Mouse (Mus musculus) thymus, adult 2 months (tissue): ENCODE data around the gene Tmem201. TPM values are rescaled to one million over a fixed set of nuclear protein-coding genes. Genes with fewer than 3 reads are reported as not detected.

Experiments used
- DNase-seq: peaks from one replicate; pipeline ENCODE4 v3.0.0; 2021
- H3K27ac ChIP-seq: fragments of 200-500 bp; 2 replicates; pipeline ENCODE4 v1.5.1; 2012; ENCODE audit warnings: low read length, control low read depth; ENCODE audit not compliant: control insufficient read depth, insufficient read depth
- H3K27me3 ChIP-seq: fragments of 200-500 bp; 2 replicates; pipeline ENCODE4 v1.6.1; 2012; ENCODE audit warnings: mild to moderate bottlenecking, low read length, moderate library complexity, mixed read lengths; ENCODE audit not compliant: control insufficient read depth, insufficient read depth
- H3K36me3 ChIP-seq: fragments of 200-500 bp; 2 replicates; pipeline ENCODE4 v1.6.1; 2012; ENCODE audit warnings: mild to moderate bottlenecking, low read length, moderate library complexity; ENCODE audit not compliant: control insufficient read depth, insufficient read depth
- H3K4me1 ChIP-seq: fragments of 200-500 bp; replicated peaks from 2 replicates; pipeline ENCODE4 v1.6.1; 2012; ENCODE audit warnings: low read length; ENCODE audit not compliant: control insufficient read depth, insufficient read depth
- H3K4me3 ChIP-seq: fragments of 200-500 bp; 2 replicates; pipeline ENCODE4 v1.5.1; 2012; ENCODE audit warnings: mild to moderate bottlenecking, low read length, control low read depth, moderate library complexity; ENCODE audit not compliant: control insufficient read depth, insufficient read depth
- CTCF ChIP-seq: fragments of 200-500 bp; IDR thresholded peaks from 2 replicates; pipeline ENCODE4 v1.5.1; 2012; ENCODE audit warnings: mild to moderate bottlenecking, control low read depth, low read length, moderate library complexity, borderline replicate concordance; ENCODE audit not compliant: control insufficient read depth, poor library complexity, insufficient read depth; ENCODE audit errors: extremely low read depth
- POLR2A ChIP-seq: fragments of 200-500 bp; IDR thresholded peaks from 2 replicates; pipeline ENCODE4 v1.6.1; 2012; ENCODE audit warnings: mild to moderate bottlenecking, low read length, control low read depth, moderate library complexity; ENCODE audit not compliant: control insufficient read depth, poor library complexity, insufficient read depth; ENCODE audit errors: extremely low read depth
- WGBS: fragments of 180-500 bp; shearing (Covaris S2); methylation state at CpG from one replicate; pipeline ENCODE4 v1.1.7; 2018; 5-methylcytosine and 5-hydroxymethylcytosine counted together
- polyA plus RNA-seq: library from polyadenylated mRNA; depleted of rRNA; stranded (reverse); fragments of >200 nt; gene quantifications from 2 replicates; pipeline ENCODE4 v1.2.3, GENCODE M21; 2012

Tmem201 gene
- polyA plus RNA-seq, 1 experiment, result 71.7 TPM

- 84% methylated on average over 11 of the region's 11 CpGs for WGBS
- Histone ChIP-seq H3K27me3 (no peaks in the 10 kb centered on the region), H3K4me1 (no peaks in the 10 kb centered on the region; the same call in 1 of the 2 replicates), H3K36me3 (no peaks in the 10 kb centered on the region), H3K4me3 (no peak overlapping the region), H3K27ac (no peak overlapping the region)
- TF ChIP-seq POLR2A (no peak), CTCF (no peak)
- DNase-seq, result no peak
Measured at GRCm38 (mm10) chr4:149679056-149679770, 58.6 kb downstream of the Tmem201 start.

- Histone ChIP-seq H3K4me3 (no peak overlapping the region), H3K27me3 (no peaks in the 10 kb centered on the region), H3K36me3 (peaks cover 9% of the 10 kb centered on the region; the same call in 1 of the 2 replicates), H3K27ac (no peak overlapping the region), H3K4me1 (no peaks in the 10 kb centered on the region; the same call in 1 of the 2 replicates)
- TF ChIP-seq POLR2A, result no peak
- no peak for TF ChIP-seq CTCF
- 92% methylated on average over 1 of the region's 1 CpGs for WGBS
- DNase-seq, result no peak
Measured at GRCm38 (mm10) chr4:149678006-149678405, 59.8 kb downstream of the Tmem201 start.

DNA sequence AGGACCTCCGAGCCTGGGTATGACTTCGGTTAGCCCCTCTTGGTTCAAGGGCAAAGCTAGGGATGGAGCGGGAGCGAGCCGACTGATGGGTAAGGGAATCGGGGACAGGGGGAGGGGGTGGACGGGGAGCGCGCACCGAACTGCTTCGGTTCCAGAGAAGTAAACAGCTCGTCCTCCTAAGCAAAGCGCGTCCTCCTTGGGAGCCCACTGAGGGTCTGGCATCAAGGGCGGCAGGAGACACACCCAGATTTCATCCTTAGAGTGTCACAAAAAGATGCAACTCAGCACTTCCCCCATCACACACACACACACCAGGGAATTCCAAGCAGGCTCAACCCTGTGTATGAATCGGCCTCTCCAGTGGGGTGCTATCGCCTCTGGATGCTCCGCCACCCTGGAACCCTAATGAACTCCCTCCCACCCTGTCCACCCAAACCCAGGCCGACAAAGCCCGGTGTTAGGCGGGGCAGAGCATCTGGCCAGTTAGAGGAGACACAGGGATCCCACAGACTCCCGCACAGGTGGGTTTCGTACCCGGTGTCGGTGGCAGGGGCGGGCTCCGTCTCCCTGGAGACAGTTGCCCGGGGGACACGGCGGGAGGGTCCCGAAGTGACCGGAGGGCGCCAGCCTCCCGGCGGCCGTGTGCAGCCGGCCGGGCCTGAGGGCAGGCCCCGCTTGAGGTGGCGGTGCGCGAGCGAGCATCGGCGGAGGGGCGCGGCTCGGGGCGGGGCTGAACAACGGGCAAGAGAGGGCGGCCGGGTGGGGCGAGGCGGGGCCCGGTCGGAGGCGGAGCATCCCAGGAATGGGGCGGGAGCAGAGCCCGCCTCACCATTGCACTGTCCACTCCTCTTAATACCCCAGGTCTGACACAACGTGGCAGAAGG, 62.2 kb downstream of the Tmem201 start:
- no peak for DNase-seq
- TF ChIP-seq POLR2A (no peak), CTCF (no peak)
- Histone ChIP-seq H3K36me3 (peaks cover 29% of the 10 kb centered on the region), H3K27me3 (no peaks in the 10 kb centered on the region), H3K27ac (no peak overlapping the region), H3K4me1 (no peaks in the 10 kb centered on the region; the same call in 1 of the 2 replicates), H3K4me3 (no peak overlapping the region)
- WGBS, result 76% methylated on average over 56 of the region's 60 CpGs

DNA sequence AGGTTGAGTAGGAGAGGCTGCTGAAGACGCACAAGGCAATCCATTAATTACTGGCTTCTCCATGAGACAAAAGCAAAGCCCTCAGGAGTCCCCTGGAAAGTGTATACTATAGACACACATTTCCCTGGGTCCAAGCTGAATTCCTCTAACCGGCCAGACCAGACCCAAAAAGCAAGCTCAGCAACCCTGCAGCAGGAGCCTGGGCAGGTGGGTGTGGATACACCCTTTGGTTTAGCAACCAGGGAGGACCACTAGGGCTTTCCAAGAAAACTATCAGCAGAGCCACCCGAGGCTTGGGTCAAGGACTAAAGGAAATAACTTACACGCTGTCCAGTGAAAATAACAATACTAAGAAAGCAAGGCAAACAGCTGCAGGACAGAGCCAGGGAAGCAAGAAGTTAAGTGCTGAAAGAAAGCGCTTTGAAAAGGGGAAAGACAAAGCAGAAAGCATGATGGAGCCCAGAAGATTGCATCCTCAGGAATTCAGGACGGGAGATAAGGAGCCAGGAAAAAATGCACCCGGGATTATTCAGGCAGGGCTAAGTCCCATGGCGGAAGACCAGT, 62.9 kb downstream of the Tmem201 start:
- H3K27me3 ChIP-seq, result no peaks in the 10 kb centered on the region
- no peak for DNase-seq
- peaks cover 32% of the 10 kb centered on the region for H3K36me3 ChIP-seq
- 88% methylated on average over 8 of the region's 8 CpGs for WGBS
- H3K4me1 ChIP-seq, result no peaks in the 10 kb centered on the region; the same call in 1 of the 2 replicates
- H3K27ac ChIP-seq, result no peak overlapping the region
- no peak for TF ChIP-seq POLR2A
- no peak for TF ChIP-seq CTCF
- H3K4me3 ChIP-seq, result no peak overlapping the region

- Histone ChIP-seq H3K27me3 (no peaks in the 10 kb centered on the region), H3K4me3 (no peak overlapping the region), H3K4me1 (no peaks in the 10 kb centered on the region; the same call in 1 of the 2 replicates), H3K36me3 (peaks cover 33% of the 10 kb centered on the region), H3K27ac (no peak overlapping the region)
- WGBS, result 95% methylated on average over 5 of the region's 5 CpGs
- DNase-seq, result no peak
- TF ChIP-seq POLR2A (no peak), CTCF (no peak)
Measured at GRCm38 (mm10) chr4:149672747-149673146, 65.1 kb downstream of the Tmem201 start.

DNA sequence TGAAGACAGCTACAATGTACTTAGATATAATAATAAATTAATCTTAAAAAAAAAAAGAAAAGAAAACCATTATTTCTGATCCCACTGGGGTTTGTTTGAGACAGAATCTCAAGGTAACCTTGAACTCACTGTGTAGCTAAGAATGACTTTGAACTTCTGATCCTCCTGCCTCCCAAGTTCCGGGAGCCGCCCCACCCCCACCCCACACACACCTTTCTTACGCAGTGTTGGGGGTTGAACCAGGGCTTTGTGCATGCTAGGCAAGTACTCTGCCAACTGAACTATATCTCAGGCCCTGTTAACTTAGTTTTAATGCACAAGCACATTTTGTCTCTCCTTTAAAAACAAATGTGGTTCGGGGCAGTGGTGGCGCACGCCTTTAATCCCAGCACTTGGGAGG, 66.7 kb downstream of the Tmem201 start:
- H3K27ac ChIP-seq, result no peak overlapping the region
- H3K4me3 ChIP-seq, result no peak overlapping the region
- H3K4me1 ChIP-seq, result peaks cover 2% of the 10 kb centered on the region
- peaks cover 33% of the 10 kb centered on the region for H3K36me3 ChIP-seq
- 97% methylated on average over 6 of the region's 6 CpGs for WGBS
- no peak for TF ChIP-seq POLR2A
- TF ChIP-seq CTCF, result no peak
- DNase-seq, result no peak
- H3K27me3 ChIP-seq, result no peaks in the 10 kb centered on the region
